Mouse (Mus musculus): ENCODE data around the gene Tspan11. TPM values are rescaled to one million over a fixed set of nuclear protein-coding genes. Genes with fewer than 3 reads are reported as not detected.

The Tspan11 gene
- total RNA-seq, 2 experiments from 2014 or later, result 4.7 to 4.9 TPM

- no peak for DNase-seq
- intact Hi-C loops (cut with DNase I), result no loop called here
These were observed 41.3 kb downstream of the Tspan11 start for GRCm38 (mm10) chr6:127928682-127929081.

GRCm38 (mm10) chr6:127932697-127933096 is 45.3 kb downstream of the Tspan11 start:
- intact Hi-C loops (cut with DNase I), result no loop called here
- peak; percentile 64 to 67 for DNase-seq

- peak; percentile 18 to 37 for DNase-seq
- intact Hi-C loops (cut with DNase I), result no loop called here
These were observed 46.5 kb downstream of the Tspan11 start for GRCm38 (mm10) chr6:127933841-127934240.

- no peak for DNase-seq
- intact Hi-C loops (cut with DNase I), result no loop called here
These were observed 47.7 kb downstream of the Tspan11 start for GRCm38 (mm10) chr6:127935105-127935504.

- DNase-seq, result no peak
- intact Hi-C loops (cut with DNase I), result no loop called here
These were observed 55.0 kb downstream of the Tspan11 start for GRCm38 (mm10) chr6:127942421-127942820.

- intact Hi-C loops (cut with DNase I), result loop anchor here (5.0 kb wide), 1 partner anchor 328 kb away; no protein-coding TSS in a partner anchor
- DNase-seq, result peak; percentile 81 to 88
These were observed 58.3 kb downstream of the Tspan11 start for GRCm38 (mm10) chr6:127945725-127946124.

- no peak for DNase-seq
- intact Hi-C loops (cut with DNase I), result loop anchor here (5.0 kb wide), 1 partner anchor 331 kb away; no protein-coding TSS in a partner anchor
These were observed 61.3 kb downstream of the Tspan11 start for GRCm38 (mm10) chr6:127948656-127949055.

GRCm38 (mm10) chr6:127949885-127950284 is 62.5 kb downstream of the Tspan11 start:
- intact Hi-C loops (cut with DNase I), result loop anchor here (5.0 kb wide), 1 partner anchor 333 kb away; no protein-coding TSS in a partner anchor
- DNase-seq, result no peak

- DNase-seq, result no peak
These were observed 65.7 kb downstream of the Tspan11 start for GRCm38 (mm10) chr6:127953071-127953470.

GRCm38 (mm10) chr6:127956172-127956571 is 68.8 kb downstream of the Tspan11 start:
- intact Hi-C loops (cut with DNase I), result no loop called here

More at GRCm38 (mm10) chr6:127953071-127953470, 65.7 kb downstream of the Tspan11 start:
- intact Hi-C loops (cut with DNase I), result no loop called here

GRCm38 (mm10) chr6:127960203-127960602 is 72.8 kb downstream of the Tspan11 start:
- no peak for DNase-seq
- intact Hi-C loops (cut with DNase I), result loop anchor here (10.0 kb wide), 1 partner anchor 345 kb away; the partner anchor contains the start of gene Tead4

More at GRCm38 (mm10) chr6:127956172-127956571, 68.8 kb downstream of the Tspan11 start:
- no peak for DNase-seq

- peak in 1 of 2 experiments; percentile 49 for DNase-seq
- intact Hi-C loops (cut with DNase I), result loop anchor here (10.0 kb wide), 1 partner anchor 339 kb away; the partner anchor contains the start of gene Tead4
These were observed 78.1 kb downstream of the Tspan11 start for GRCm38 (mm10) chr6:127965497-127965896.

- intact Hi-C loops (cut with DNase I), result loop anchor here (1.0 to 10.0 kb wide), 4 partner anchors 61 to 335 kb away; partner anchors contain the start of gene Tead4
- no peak for DNase-seq
These were observed 82.3 kb downstream of the Tspan11 start for GRCm38 (mm10) chr6:127969709-127970108.

- intact Hi-C loops (cut with DNase I), result loop anchor here (1.0 to 2.0 kb wide), 3 partner anchors 61 to 175 kb away; no protein-coding TSS in a partner anchor
- peak; percentile 84 to 90 for DNase-seq
These were observed 82.7 kb downstream of the Tspan11 start for GRCm38 (mm10) chr6:127970120-127970519.

- intact Hi-C loops (cut with DNase I), result loop anchor here (1.0 to 2.0 kb wide), 3 partner anchors 60 to 174 kb away; no protein-coding TSS in a partner anchor
These were observed 83.5 kb downstream of the Tspan11 start for GRCm38 (mm10) chr6:127970848-127971247.

GRCm38 (mm10) chr6:127971931-127972330 is 84.5 kb downstream of the Tspan11 start:
- DNase-seq, result no peak
- intact Hi-C loops (cut with DNase I), result loop anchor here (2.0 kb wide), 1 partner anchor 59 kb away; no protein-coding TSS in a partner anchor

More at GRCm38 (mm10) chr6:127970848-127971247, 83.5 kb downstream of the Tspan11 start:
- DNase-seq, result no peak

- no peak for DNase-seq
- intact Hi-C loops (cut with DNase I), result no loop called here
These were observed 86.2 kb downstream of the Tspan11 start for GRCm38 (mm10) chr6:127973553-127973952.

- intact Hi-C loops (cut with DNase I), result no loop called here
- DNase-seq, result no peak
These were observed 86.6 kb downstream of the Tspan11 start for GRCm38 (mm10) chr6:127974000-127974399.

- no peak for DNase-seq
- intact Hi-C loops (cut with DNase I), result no loop called here
These were observed 89.3 kb downstream of the Tspan11 start for GRCm38 (mm10) chr6:127976695-127977094.

- no peak for DNase-seq
- intact Hi-C loops (cut with DNase I), result no loop called here
These were observed 91.6 kb downstream of the Tspan11 start for GRCm38 (mm10) chr6:127978941-127979340.

GRCm38 (mm10) chr6:127979831-127980230 is 92.4 kb downstream of the Tspan11 start:
- no peak for DNase-seq
- intact Hi-C loops (cut with DNase I), result no loop called here

- no peak for DNase-seq
- intact Hi-C loops (cut with DNase I), result no loop called here
These were observed 93.1 kb downstream of the Tspan11 start for GRCm38 (mm10) chr6:127980381-127981045.
